Mouse (Mus musculus) brain, adult 2 months (tissue): ENCODE results near the gene Tnrc6c.

Experiments
- DNase-seq: peaks from one replicate; pipeline ENCODE4 v3.0.0; 2011; ENCODE audit warnings: low read depth, low spot score

The Tnrc6c gene

DNA sequence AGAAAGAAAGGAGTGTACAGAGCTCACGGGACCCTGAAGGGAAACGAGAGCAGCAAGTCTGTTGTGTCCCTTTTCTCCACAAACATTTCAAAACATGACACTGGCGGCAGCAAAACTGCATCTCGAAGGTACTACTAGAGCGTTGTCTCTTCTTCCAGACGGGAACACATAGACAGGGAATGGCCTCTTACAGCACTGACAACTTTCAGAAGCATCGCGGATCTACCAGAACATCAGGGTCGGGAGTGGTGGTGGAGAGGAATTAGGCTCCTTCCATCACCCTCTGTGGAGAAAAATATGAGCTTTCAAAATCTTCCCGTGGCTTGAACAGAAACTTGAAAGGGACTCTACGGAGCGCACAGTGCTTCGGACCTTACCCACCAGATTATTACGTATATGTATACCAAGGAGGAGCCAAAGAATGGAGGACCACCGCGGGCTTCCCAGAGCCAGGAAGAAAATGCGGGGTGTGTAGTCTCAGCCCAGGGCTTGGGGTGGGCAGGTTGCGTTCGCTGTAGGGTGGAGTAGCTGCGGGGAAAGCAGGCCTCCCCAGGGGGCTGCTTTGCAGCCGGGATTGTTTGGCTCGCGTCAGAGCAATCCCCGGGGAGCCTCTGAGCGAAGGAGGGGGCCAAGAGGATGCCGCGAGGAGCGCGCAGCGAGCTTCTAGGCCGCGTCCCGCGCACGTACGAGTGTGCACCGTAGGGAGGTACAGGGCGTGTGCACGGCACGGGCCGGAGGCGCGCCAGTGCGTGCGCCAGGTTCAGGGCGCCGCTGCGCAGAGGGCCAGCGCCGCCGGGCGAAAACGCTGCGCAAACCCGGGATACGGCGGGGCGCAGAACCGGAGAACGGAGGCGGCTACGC, at the start of gene Tnrc6c:
Gene Tnrc6c, plus strand, starts transcription at position 799 of the 861 bp plus-strand sequence.
- peak; percentile 97 for DNase-seq

DNA sequence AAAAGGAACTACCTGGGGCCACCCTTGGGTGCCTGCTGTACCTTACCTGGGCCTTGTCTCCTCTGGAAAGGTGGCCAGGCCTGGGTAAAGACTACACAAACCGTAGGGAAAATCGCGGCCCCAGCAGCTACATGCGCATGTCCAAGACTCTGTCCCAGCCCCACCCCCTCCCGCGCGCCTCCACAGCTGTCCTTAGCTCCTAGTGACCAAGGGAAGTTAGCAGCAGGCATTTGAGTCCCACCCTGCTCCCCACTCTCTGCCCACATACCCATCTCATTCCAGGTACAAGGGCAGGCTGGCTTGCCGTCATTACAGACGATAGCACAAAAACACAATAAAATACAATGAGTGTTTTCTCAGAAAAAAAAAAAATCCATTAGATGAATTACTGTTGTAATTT, 48.0 kb upstream of the Tnrc6c start:
- no peak for DNase-seq

DNA sequence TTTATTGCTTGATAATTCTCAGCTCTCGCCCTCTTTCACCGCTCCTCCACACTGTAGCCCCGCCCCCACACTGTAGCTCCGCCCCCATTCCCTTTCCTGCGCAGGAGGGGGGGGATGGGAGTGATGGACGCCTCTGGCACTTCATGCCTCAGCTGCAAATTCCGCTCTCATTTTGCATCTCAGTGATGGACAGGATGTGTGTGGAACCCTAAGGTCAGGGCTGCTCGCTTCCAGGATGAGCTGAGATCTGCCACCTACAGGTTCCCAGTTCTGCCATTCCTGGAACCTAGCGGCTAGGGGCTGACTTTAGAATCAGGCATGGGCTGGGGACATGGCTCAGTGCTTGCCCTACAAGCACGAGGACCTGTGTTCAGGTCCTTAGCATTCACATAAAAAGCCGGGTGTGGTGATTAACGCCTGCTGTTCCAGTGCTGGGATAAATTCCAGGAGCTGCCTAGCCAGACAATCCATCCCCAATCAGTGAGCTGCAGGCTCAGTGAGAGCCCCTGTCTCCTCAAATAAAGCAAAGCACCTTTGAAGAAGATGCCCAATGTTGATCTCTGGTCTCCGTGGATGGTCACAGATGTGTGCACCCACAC, 47.4 kb upstream of the Tnrc6c start:
- DNase-seq = no peak

DNA sequence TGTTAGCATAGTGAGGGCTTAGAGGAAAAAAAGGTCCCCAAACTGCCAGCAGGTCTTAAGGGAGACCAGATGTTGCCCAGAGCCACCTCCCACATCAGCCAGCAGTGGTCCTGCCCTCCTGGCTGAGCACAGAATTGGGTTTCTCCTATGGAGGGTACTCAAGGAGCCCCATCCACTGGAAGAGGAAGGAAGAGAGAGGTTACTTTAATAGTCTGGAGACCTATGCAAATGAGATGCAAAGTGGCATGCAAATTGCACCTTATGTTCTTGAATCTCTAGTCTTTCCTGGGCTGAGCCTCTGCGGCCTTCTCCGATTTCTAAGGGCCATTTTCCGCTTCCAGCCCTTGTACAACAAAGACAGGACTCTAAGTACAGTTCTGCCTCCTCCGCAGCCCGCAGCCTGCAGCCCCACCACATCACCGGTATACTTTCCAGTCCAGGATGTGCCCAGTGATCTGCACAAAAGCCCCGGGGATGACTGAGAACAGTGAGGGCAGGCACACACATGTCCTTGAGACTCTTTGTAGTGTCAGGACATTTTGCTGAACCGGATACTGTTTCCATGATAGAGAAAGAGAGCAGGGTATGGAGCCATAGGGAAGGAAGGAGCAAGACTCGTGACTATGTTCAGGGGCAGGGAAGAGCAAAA, 45.8 kb upstream of the Tnrc6c start:
- no peak for DNase-seq

DNA sequence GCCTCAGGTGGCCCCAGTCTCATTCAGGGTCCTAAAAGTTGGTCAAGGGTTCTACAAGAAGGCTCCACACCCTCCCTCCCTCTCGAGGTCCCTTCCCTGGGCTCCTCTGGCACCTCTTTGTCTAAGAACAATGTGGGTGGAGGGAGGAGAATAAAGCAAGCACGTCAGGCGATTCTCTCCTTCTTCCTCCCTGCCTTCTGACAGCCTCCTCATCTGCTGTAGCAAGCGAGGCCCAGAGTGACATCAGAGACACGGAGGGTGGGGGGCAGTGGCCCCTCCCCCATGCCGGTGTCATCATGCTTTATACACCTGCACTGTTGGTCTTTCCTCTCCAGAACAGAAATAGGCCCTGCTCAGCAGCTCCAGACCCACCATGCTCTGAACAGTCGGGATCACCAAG, 45.1 kb upstream of the Tnrc6c start:
- DNase-seq = no peak

DNA sequence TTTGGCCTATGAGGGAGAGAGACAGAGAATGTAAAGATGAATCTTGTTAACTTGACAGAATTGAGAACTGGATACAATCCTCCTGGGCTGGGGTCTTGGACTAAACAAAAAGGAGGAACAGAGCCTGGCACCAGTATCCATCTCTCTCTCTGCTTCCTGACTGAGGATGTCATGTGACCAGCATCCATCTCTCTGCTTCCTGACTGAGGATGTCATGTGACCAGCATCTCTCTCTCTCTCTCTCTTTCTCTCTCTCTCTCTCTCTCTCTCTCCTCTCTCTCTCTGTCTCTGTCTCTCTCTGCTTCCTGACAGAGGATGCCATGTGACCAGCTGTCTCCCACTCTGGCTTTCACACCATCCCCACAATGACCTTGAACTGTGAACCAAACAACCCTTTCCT, 43.5 kb upstream of the Tnrc6c start:
- no peak for DNase-seq

DNA sequence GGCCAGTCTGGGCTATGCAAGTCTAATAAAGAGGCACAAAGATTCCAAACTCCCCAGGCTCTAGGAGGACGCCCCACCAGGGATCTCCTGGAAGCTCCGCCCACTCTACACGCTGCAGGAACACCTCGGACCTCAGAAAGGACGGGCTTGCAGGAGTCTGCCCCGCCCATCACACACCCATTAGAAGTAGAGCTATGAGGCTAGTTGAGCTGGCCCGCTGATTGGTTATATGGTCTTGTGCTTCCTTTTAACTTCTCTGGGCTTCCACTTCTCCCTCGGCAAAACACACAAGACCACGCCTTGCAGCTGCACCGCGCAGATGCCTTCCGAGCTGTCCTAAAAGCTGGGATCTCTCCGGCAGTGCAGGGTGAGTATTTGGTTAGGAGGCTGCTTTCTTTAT, 43.0 kb upstream of the Tnrc6c start:
- peak; percentile 86 for DNase-seq

DNA sequence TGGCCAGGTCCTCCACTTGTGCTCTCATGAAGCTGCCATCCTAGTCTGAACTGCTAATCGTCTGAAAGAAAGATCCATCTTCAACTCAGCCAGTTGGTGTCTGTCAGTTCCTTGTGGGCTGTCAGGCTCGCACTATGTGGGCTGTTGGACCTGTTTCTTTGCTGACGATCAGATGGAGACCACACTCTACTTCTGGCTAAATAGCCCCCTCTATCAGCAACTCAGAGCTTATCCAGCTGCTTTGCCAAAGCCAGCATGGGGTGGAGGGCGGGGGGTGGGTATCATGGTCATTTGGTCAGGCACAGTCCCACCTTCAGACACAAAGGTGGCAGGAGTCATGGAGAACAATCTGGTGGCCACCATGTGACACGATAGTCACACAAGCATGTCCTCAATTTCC, 42.2 kb upstream of the Tnrc6c start:
- DNase-seq = no peak

DNA sequence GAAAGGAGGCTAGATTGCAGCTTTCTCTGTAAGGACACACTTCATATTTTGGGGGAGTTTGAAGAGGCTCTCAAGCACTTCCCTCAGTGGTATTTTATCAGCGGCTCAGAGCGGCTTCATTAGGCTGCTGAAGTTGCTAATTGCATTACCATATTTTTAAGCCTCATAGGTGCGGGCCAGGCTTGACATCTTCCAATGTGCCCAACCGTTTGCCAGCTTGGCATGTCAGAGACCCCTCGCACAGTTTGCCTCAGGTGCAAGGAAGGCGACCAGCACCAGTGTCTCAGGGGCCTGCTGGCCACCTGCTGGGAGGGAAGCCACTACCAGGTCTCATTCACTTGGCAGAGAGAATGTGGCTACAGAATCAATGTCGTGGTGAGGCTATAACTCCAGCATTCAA, 41.2 kb upstream of the Tnrc6c start:
- DNase-seq = no peak

DNA sequence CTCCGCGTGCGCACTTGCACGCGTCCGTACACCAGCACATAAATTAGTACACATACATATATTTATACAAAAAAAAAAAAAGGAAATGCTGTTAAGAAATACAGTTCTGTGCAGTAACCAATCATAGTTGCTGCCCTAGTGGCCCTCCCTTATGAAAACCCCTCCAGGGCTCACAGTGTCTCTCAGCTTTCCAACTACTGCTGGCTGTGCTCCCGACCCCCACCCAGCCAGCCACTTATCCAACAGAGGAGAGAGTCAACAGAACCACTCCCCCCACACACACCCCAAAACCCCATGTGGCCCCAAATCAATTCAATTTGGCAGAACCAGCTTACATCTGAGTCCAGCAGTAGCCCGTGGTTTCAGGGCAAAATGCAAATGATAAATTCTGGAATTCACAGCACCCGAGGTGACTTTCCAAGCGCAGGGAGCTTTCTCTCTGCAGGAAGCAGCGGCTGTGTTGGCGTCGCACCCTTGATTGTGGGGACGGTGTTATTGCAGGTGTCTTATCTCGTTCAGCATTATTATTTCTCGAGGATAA, 36.7 kb upstream of the Tnrc6c start:
- DNase-seq = no peak

DNA sequence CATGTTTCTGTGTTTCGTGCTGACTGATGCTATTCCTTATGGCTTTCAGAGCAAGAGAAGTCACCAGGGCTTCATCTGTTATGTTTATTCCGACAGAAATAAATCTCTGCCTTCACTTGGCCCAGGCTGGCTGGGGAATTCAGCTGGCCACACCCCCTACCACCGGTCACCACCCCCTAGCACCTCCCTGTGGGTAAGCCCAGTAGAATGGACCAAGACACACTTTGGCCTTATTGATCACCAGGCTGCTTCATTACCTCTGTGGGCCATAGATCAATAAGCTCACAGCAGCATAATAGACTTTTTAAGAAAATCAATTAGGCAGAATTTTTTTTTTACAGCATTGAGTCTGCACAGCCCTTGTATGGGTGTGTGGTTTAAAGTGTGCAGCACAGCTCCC, 35.9 kb upstream of the Tnrc6c start:
- DNase-seq = no peak

DNA sequence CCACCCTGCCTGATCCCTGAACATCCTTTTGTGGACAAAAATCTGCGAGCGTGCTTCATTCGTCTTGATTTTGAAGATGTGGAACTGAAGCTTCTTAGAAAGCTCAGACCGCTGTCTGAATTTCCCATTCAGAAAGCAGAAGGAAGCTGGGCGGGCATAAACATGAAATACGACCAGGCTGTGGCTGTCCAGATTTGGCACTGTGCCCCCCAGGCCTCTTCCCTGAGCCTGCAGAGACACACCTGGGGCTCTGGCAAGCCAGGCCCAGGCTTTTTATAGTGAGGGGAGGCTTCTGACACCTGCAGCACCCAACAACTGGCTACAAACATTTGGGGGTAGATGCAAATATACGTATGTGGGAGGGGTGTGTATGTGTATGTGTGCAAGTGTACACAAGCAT, 35.3 kb upstream of the Tnrc6c start:
- DNase-seq = no peak

DNA sequence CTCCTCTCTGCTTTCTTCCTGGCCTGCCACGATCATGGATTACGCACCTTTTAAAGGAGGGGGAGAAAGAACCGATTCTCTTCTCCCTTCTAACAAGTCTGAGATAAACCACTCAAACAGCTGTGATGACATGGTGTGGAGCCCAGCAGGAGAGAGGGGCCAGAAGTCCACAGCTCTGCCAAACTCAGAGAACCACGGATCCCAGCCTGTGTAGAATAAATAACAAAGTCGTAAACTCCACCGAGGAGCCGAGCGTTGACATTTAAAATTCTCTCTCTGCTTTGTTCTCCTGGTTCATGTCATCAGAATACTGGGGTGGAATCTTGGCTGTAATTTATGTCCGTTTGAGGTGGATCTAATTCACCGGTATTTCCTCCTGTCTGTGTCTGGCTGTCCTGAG, 34.5 kb upstream of the Tnrc6c start:
- DNase-seq = no peak

DNA sequence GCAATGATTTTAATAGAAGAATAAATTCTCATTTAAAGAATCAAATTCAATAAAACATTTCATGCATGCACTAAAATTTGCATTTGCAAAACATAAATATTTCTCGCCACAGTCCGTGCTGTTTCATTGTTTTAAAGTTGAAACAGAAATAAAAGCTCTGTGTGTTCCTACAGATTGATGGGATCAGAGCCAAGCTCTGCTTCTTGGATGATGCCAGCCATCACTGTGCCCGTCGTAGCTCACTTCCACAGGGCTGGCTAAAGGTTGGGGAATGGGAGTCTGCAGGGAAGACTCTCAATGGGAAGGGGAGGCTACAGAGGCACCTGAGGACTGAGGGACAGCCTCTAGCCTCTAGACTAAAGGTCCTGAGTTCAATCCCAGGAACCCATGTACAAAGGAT, 28.9 kb upstream of the Tnrc6c start:
- peak; percentile 78 for DNase-seq

DNA sequence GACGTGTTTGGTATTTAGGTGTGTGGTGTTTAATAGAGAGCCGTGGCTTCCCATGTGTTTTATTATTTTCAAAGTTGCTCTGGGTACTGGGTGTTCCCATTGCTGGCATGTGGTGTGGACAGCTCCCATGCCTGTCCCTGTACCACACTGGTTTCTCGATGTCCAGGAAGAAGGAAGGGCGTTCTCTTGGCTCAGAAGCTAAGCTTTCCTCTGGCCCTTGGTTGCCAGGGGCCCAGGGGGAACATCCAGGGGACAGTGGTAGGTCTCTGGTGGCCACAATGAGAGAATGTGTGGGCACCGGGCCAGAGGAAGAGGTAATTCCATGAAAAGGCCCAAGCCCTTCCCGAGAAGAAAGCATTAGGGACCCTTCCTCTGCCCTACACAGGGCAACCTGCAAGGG, 27.5 kb upstream of the Tnrc6c start:
- DNase-seq = no peak

DNA sequence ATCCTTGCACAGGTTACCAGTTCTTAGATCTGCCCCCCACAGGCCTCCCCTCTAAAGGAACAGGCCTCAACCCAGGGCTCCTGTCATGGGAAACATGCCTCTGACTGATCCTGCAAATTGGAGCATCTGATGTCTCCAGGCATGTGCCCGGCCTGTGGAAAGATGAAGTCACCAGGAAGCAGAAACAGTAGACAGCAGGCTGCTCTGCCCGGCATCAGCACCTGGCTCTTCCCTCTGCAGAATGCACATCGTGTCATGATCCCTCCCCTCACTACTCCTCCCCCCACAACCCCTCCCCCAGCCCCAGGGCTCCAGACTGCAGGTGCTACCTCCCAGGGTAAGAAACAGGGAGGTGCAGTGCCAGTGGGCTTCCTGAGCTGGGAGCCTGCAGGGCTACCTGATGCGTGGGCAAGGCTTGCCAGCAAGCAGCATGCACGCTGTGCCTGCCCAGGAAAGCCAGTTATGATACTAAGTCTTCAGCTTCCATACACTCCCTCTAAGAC, 27.0 kb upstream of the Tnrc6c start:
- DNase-seq = peak; percentile 76

DNA sequence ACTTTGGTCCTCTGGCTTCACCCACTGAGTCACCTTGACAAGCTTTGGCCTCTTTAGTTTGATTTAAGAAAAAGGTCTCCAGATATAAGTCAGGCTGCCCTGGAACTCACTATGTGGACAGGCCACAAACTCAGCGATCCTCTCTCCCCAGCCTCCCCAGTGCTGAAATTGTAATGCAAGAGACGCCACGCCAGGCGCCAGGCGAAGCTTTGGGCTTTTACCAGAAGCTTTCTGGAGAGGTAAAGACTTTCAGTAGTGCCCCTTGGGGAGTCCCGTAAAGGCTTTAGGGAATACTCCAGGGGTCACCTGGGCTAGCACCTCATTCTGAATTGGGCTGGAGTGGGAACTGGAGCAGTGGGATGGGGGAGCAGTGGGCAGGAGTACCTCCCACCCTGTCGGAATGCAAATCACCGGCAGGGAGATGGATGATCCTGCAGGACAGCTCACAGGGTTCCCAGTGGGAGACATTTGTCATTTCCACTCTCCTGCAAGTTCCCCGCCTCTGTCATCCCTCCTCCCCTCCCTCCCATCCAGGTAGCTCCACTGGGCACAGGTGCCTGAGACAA, 26.3 kb upstream of the Tnrc6c start:
- DNase-seq = peak; percentile 65

DNA sequence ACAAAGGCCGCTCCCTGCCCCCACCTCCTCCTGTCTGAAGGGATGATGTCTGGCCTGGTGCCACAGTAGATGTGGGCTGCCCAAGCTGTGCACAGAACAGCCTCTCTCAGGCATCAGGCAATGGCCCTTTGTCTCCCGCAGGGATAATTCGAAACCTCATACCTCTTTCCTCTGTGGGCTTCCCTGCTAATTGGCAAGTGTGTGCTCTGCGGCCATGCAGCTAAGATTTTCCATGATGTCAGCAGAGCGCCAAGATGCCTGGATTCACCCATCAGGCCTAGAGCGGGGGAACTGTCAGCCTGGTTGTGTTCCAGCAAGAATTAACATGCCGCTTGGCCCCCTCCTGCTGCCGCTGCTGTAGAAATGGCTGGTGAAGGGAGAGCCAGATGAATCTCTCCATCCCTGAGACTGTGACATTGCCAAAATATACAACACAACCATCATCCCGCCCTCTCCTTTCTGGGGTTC, 25.7 kb upstream of the Tnrc6c start:
- DNase-seq = peak; percentile 96

DNA sequence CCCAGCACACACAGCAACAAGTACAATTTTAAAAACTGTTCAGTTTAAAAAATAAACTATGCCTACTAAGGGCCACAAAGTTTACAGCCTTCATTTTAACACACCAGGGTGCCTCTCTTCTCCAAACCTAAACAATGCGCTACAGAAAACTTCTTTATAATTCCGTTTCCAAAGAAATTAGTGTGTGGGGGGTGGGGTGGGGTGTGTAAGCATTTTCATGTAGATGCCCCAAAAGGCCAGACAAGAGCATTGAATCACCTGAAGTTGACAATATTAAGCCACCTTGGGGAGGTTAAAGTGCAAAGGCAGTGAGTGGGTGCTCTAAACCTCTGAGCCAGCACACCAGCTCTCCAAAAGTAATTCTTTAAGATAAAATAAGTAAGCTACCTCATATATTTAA, 24.2 kb upstream of the Tnrc6c start:
- DNase-seq = no peak

DNA sequence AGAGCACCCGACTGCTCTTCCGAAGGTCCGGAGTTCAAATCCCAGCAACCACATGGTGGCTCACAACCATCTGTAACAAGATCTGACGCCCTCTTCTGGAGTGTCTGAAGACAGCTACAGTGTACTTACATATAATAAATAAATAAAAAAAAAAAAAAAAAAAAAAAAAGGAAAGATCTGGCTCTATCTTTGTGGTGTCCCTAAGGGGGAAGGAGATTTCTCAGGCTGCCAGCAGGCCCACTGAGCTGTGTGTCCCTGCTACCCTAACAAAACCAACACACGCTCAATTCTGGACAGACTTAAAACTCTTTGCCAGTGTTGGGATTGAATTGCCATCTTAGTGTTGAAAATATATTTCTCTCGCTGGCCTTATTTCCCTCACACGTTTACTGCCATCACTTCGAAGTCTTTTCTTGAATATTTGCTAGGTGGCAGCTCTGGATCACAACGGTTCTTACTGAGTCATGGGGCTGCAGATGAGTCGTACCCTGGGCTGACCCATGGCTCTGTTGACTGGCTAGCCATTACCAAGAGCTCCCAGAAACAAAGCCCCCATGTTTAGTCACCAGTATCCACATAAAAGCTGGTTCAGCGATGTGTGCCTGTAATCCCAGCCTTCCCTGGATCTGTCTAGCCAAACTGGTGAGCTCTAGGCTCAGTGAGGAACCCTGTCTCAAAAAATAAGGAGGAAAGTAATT, 23.1 kb upstream of the Tnrc6c start:
- DNase-seq = no peak

DNA sequence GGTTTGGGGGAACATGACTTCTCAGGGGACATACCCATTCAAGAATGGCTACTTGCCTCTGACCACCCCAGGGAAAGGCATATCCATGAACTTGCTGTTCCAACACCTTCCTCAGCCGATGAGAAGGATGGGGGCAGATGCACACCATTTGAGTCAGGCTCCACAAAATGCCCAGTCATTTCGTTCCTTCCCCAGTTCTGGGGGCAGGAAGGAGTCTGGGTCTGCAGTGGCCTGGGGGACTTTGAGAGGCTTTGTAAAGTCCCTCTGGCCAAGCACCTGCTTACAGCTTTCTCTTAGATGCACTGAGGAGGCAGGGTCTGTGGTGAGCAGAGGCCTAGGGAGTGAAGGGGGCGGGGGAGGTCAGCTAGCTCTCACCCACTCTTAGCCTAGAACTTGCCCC, 20.8 kb upstream of the Tnrc6c start:
- DNase-seq = no peak
